Mouse (Mus musculus) C2C12 (cell line): ENCODE data around the gene Timp4.

Experiments used
- CTCF ChIP-seq: IDR thresholded peaks from one replicate; pipeline ENCODE4 v1.5.1; 2011; ENCODE audit not compliant: control insufficient read depth, insufficient read depth, insufficient read length
- MYOG ChIP-seq: IDR thresholded peaks from one replicate; pipeline ENCODE4 v1.6.1; 2011; ENCODE audit not compliant: control insufficient read depth, insufficient read length; ENCODE audit errors: extremely low read depth

GRCm38 (mm10) chr6:115274705-115275104 lies 22.7 kb upstream of the Timp4 start:
- no peak for TF ChIP-seq CTCF
- no peak for TF ChIP-seq MYOG
